Mouse (Mus musculus) c-Kit-negative CD71-positive TER-119-positive erythroid progenitor cells, embryonic 14.5 days (primary cell): ENCODE results near the gene Dcxr.
"Not testable (repeated sequence)": the region's sequence is repeated elsewhere in the genome, so short reads cannot be mapped to it uniquely, and the experiment has no call there.

Source experiments
- DNase-seq: peaks from one replicate; pipeline ENCODE4 v3.0.0-alpha.2; 2013; ENCODE audit warnings: low read depth, low spot score

The Dcxr gene

GRCm38 (mm10) chr11:120710672-120711071 is 16.4 kb downstream of the Dcxr start:
- no peak for DNase-seq

GRCm38 (mm10) chr11:120709551-120709950 is 17.5 kb downstream of the Dcxr start:
- DNase-seq = no peak

DNA sequence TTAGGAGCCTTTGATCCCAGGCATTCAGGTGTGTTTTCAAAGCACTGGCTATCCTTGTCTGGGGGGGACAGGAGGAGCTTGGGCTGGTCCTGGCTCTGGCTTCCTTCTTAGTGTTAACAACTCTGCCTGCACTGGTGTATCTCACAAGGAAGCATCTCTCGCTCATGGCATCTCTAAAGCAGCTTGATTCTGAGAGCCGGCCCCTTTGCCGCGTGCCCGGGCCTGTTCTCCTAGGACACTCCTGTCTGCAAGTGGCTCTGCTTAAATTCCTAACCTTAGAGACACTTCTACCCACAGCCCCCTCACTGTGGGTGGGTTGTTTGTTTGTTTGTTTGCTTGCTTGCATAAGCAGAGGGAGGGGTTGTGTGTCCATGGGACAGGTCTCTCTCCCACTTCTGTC is 19.1 kb downstream of the Dcxr start:
- no peak for DNase-seq

DNA sequence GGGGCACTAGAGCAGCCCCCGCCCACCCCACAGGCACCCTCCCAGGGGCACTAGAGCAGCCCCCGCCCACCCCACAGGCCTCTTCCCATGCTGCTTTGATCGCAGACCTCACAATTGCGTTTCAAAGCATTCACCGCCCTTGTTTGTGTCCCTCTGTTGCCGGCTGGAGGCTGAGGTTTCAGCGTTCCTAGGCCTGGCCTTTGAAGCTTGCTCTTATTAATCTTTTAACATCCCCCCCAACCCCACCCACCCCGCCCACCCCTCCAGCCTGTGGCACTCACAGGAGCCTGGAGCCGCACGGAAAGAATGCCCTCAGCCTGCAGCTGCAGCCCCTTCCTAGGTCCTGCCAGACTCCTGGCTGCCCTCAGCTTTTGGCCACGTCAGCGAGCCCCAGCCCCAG is 19.9 kb downstream of the Dcxr start:
- DNase-seq = no peak

DNA sequence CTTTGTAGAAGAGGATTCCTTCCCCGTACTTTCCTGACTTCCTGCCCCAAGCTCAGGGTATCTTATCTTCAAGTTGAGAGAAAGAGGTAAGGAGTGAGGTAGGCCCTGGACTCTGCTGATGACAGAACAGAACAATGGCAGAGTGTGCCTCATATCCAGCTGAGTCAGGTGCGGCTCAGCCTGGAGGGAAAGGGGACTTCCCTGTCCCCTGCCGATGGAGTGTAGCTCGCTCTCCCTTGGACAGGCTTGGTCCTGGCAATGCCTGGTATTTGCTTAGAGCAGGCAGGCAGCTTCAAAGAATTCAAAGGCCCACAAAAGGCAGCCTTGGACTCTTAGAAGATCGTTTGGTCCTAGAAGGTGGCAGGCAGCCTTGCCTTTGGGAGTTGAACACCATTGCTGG is 21.0 kb downstream of the Dcxr start:
- no peak for DNase-seq

GRCm38 (mm10) chr11:120704486-120705325 is 22.4 kb downstream of the Dcxr start:
- no peak for DNase-seq

GRCm38 (mm10) chr11:120703696-120704454 is 23.2 kb downstream of the Dcxr start:
- DNase-seq = no peak

- no peak for DNase-seq
Measured at GRCm38 (mm10) chr11:120697741-120698140, 29.3 kb downstream of the Dcxr start.

GRCm38 (mm10) chr11:120696568-120696967 is 30.5 kb downstream of the Dcxr start:
- DNase-seq = no peak

- DNase-seq = no peak
Measured at GRCm38 (mm10) chr11:120695641-120696040, 31.4 kb downstream of the Dcxr start.

DNA sequence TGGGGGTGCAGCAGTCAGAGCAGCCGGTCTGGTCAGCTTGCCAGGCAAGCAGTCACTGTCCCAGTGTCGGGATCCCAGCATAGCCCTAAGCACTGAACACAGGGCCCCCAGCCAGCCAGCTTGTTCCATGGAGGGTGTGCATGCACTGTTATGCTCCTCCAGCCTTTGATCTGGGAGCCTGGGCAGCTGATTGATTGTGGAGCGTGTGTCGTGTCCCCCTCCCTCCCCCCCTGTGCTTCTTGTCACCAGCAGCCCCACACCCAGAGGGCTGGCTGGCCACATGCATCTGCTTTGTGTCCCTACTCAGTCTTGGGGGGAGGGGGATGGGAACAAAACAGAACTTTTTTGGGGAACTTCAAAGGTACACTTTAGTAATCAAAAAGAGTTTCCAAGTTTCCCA is 31.9 kb downstream of the Dcxr start:
- no peak for DNase-seq

DNA sequence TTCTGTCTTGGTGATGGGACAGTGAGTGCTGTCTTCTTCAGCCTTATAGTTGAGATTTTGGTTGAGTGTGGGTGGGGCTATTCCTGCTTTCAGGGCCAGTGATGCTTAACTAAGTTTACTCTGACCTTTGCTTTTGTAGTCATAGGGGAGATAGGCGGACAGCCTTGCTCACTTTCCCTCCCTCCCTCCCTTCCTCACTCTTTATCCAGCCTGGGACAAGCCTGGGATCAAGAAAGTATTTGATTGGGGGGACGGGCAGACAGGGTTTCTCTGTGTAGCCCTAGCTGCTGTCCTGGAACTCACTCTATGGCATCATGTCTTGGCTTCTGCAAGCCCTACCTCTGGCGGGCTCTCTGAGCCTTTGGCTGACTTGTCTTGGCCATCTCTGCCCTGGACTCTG is 33.6 kb downstream of the Dcxr start:
- DNase-seq = no peak

GRCm38 (mm10) chr11:120692471-120693011 is 34.5 kb downstream of the Dcxr start:
- DNase-seq = no peak

GRCm38 (mm10) chr11:120689365-120689764 is 37.7 kb downstream of the Dcxr start:
- DNase-seq = no peak

DNA sequence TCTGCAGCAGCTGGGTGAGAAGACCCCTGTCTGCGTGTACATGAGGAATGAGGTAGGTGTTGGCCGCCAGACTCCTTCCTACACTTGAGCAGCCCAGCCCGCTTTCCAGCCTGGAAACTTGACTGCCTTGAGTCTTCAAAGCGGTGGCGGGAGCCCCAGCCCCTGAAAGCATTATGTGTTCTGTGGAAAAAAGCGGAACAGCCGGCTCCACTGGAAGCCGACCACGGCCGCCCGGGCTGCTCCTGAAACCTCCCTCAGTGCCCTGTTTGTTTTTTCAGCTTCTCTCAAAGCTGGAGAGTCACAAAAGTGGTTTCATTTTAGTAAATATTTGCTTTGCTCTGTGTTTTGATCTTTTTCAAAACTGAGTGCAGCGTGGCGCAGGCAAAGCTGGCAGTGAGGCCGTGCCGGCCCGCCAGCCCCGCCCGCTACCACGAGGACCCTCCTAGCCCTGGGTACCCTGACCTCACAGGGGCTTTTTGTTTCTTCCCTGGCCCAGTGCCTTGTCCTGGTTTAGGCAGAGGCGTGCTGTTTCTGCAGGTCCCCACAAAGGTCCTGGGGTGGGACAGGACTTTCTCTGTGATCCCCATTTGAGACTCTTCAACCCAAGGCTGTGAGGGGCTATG is 40.3 kb downstream of the Dcxr start:
- DNase-seq = no peak

DNA sequence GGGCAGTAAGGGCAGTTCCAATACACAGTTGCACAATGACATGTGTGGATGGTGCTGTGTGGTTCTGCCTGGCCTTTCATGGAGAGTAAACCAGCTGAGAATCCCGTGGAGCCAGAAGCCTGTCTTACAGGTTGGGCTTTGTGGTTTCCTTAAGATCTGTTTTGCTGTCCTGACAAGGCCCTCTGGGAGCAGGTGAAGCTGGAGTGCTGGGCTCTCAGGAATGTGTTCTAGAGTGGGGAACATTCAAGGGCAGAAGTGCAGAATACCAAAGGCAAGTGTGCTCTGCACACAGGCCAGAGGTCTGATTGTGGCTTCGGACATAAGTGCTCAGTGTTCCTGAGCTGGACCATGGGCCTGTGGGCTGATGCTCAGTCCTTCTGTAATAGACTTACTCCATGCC is 42.4 kb downstream of the Dcxr start:
- no peak for DNase-seq

- no peak for DNase-seq
Measured at GRCm38 (mm10) chr11:120684086-120684485, 43.0 kb downstream of the Dcxr start.

- no peak for DNase-seq
Measured at GRCm38 (mm10) chr11:120683536-120683935, 43.5 kb downstream of the Dcxr start.

GRCm38 (mm10) chr11:120682683-120683082 is 44.4 kb downstream of the Dcxr start:
- no peak for DNase-seq

DNA sequence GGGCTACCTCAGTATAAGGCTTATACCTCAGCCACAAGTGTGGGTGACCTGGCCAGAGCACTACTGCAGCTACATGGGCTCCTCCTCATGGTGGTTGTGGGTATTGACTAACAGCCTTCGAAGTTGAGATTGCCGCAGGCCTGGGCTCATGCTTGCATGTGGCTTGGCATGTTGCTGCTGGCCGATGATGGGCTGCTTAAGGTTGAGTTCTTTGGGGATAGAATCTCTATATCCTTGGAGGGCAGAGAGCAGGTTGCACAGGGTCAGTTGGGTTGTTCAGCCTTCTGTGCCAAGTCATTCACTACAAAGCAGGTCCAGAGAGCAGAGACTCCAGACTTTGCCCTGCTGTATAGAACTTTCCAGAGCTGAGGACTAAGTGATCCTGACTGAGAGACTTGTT is 47.2 kb downstream of the Dcxr start:
- DNase-seq = no peak

DNA sequence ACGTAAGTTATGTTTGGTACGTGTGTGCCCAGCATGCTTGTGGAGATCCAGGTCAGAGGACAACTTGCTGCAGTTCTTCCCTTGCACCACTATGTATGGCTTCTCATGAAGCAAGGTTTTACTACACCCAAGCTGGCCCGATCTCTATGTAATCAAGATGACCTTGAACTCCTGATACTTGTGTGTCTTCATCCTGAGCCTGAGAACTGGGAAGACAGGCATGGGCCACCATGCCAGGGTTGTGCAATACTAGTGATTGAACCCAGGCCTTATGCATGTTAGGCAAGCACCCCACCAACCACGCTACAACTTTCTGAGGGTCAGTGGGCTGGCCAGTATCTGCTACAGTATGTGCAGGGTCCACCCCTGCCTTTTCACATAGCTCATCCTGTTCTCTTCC is 50.1 kb downstream of the Dcxr start:
- DNase-seq = no peak

GRCm38 (mm10) chr11:120675875-120676274 is 51.2 kb downstream of the Dcxr start:
- DNase-seq = not testable (repeated sequence)
